Mouse (Mus musculus) brain, embryonic 14.5 days (tissue): ENCODE results near the gene Lmntd1.

ENCODE experiments used
- CTCF ChIP-seq: fragments of 200-500 bp; IDR thresholded peaks from 2 replicates; pipeline ENCODE4 v1.5.1; 2012; ENCODE audit warnings: inconsistent platforms, mild to moderate bottlenecking, moderate library complexity, borderline replicate concordance; ENCODE audit not compliant: insufficient read depth, insufficient read length; ENCODE audit errors: extremely low read depth
- POLR2A ChIP-seq: fragments of 200-500 bp; IDR thresholded peaks from 2 replicates; pipeline ENCODE4 v1.6.1; 2012; ENCODE audit warnings: mild to moderate bottlenecking, inconsistent platforms, borderline replicate concordance; ENCODE audit not compliant: poor library complexity, insufficient read depth, insufficient read length, severe bottlenecking; ENCODE audit errors: extremely low read depth

- no peak for TF ChIP-seq CTCF
- TF ChIP-seq POLR2A: no peak
Measured at GRCm38 (mm10) chr6:145545927-145546641, 68.0 kb downstream of the Lmntd1 start.
